Mouse (Mus musculus): ENCODE measurements around the gene Fam114a1.
A peak's percentile ranks its signal among the peaks of the same experiment; 100 is the strongest.

The Fam114a1 gene

DNA sequence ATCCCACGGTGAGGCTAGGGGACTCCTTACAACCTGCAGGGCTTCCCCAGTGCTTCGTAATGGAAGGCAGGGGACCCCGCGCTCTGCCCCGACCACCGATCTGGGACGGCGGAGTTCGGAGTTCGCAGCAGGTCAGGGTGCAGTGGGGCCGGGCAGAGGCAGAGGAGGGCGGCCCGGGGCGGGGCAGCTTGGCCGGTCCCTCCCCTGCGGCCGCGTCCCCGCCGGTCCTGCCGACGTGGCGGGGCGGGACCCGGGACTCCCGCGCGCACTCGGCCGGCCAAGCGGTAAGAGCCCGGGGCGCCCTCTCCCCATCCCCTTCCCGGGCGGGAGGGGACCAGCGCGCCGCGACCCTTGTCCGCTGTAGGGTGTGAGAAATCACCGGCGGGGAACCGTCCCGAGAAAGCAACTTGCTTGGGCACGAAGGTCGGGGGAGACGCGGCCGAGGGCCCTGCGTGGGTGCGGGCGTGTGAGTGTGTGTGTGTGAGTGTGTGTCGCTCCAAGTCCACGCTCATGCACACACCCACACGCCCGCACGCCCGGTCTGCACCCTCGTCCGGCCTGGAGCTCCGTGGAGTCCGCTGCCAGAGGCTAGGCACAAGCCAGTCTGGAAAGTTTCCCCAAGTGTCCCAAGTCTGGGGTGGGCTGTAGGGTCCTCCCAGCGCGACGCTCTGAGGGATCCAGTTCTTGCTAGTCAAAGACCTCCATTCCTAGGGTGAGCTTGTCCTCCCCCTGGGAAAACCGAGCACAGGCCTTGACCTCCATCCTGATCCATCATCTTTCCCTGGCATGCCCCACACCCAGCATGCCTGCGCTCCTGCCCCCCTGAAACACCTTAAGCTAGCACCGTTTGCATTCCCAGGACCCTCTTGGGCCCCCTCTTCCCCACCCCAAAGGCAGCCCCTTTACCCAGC, at the start of gene Fam114a1:
TSS of gene Fam114a1 (plus strand) at position 211 of the 911 bp plus-strand sequence.
- peak; percentile 21 for DNase-seq (ENCODE audit: low spot score)

DNA sequence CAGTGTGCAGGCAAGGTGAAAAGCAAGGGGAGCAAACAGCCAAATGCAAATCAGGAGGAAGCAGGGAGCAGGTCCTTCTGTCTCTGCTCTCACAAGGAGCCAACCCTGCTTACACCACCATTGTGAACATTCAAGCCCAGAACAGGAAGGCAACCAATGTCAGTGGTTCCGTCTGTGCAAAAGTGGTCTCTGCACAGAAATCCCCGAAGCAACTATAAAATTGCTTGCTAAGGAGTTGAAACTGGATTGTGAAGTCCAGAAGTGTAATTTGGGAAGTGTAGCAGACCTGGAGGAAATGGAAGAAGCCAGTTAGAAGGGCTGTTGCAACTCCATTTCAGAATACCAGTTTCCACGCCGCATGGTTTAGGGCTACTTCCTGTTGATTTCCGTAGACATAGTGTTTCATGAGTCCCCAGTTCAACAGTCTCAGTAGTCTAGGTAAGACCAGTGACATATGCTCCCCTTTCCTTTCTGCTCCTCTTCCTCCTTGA, 46.9 kb upstream of the Fam114a1 start:
- peak; percentile 39 for DNase-seq (ENCODE audit: low spot score)

DNA sequence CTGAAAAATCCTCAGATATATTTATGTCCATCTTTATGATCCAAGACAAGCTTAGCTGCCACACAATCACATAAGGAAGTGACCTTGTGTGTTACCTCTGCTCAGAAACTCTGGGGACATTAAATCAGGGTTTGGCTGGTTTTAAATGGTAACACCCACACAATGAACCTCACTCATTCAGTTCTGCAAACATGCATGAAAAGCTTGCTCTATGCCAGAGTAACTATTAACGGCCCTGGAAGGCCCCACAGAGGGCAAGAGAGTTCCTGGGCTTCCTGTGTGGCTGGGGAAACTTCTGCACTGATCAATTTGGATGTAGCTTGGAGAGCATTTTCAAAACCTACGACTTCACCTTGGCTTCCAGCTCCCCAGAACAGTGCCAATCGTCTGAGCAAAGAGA, 37.7 kb upstream of the Fam114a1 start:
- no peak for DNase-seq (ENCODE audit: low spot score)

DNA sequence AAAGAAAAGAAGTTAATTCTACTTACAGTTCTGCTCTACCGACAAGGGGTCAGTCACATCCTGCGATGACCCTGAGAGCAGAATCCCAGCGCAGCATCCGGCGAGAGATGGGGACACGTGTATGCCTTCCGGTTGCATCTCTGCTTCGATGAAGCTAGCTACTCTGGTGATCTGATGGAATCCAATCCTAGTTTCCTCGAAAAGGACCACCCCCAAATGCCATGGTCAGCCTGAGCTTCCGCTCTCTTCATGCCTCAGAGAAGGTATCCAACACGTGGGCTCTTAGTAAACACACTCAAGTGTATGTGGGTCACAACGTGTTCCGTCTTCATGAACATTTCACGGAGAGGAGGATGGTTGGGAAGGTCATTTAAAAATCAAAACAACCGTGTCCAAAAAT, 37.1 kb upstream of the Fam114a1 start:
- DNase-seq (ENCODE audit: low spot score) = no peak

DNA sequence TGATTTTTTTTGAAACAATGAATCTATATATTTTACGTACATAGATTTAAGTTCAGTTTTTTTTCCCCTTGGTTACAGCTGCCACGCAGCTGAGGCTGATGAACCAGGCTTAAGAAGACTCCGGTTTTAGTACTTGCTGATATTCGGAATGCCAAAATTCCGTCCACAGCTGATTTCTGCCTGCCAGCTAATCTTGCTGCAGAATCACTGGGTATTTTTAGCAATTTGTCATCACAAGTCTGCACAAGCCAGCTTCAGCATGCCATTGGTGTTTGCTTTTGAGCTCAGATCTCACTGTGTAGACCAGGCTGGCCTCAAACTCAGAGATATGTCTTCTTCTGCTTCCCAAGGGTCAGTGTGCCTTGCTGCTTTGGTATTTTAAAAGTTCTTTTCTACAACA, 18.4 kb upstream of the Fam114a1 start:
- no peak for DNase-seq (ENCODE audit: low spot score)

DNA sequence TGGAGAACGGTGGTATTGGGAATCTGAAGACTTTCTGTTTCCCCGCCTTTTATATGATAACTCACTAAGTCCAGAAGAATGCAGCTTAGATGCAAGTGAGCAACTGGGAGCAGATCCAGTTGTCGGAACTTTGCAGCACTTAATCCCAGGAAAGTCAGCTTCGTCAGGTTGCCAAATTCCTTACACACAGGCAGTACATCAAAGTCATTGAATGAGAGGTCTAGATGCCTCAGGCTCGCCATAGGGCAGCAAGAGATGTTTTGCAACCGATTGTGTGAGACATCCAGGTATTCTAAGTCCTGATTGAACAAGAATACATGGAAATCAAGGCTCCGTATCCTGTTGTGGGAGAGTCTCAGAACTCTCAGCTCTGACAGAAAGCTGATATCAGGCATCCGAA, 14.9 kb upstream of the Fam114a1 start:
- DNase-seq (ENCODE audit: low spot score) = no peak

DNA sequence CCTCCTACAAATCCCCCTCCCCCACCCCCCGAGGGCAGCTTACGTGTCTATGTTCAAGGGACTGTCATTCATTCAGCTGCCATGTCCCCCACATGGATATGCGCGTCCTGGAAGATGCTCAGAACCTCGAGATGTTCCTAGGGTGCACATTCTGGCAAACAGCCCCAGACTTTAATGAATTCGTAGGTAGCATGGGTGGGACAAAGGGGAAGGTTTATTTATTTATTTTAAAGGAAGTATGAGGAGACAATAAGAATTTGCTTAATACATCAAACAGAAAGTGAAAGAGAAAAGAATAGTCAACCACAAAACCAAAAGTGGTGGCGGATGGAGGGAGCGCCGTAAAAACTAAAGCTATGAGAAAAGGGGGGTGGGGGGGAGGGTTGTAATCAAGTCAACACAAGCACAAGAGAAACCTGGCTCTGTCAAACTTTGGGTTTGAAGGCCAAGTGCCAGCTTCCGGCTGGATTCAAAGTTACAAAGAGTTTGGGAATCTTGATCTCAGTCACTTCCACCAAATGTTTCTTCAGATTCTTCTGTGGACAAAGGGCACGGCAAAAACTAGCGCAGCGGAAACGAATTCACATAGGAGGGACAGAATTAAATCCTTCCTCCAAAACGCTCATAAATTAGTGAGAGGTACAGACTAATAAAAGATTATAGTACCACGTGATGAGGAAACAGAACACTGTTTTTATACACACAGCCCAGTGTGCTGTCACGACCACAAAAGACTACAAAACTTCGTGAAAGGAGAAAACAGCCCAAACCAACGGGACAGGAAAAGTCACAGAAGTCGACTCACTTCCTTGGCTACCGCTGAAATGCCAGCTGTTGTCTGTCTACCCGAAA, 10.7 kb upstream of the Fam114a1 start:
- DNase-seq (ENCODE audit: low spot score) = peak; percentile 67

DNA sequence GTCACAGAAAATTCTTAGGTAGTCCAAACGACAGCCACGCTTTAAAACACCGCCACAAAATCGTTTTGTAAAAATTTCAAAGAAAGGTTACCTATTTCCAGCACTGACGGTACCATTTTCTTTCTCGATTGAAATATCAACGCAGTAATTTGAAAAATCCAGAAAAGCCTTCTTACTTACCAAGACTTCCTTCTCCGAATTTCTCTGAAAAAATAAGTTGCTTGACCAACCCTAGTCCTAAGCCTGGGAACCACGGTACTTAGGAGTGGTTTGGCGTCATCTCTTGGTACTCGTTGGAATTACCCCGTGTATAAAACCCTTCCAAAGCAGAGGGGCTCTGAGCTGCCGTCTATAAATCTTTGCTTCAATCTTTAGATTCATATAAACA, 10.0 kb upstream of the Fam114a1 start, which contains the start of gene Tlr6:
TSS of gene Tlr6 (minus strand) at position 255 of the 388 bp plus-strand sequence.
- peak; percentile 54 for DNase-seq (ENCODE audit: low spot score)

DNA sequence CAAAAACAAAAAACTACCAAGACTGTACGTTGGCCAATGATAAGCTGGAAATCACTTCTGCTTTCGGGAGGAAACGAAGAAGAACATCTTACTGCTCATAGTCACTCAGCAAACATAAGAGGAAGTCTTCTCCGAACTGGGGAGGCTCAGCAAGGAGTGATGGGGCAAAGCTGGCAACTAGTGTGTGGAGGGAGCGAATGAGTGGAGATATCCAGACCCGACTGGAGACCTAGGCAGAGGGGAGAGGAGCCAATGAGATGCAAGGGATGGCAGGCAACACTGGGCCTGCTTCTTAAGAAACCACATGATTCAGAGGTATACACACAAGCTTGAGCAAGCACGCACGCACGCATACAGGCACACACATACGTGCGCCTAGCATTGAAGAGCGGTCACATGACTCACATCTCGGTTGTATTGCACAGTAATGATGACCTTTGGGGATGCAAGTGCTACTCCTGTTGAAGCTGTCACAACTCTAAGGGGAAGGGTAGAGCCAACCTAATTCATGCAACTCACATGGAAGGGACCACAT, 8.9 kb upstream of the Fam114a1 start:
- DNase-seq (ENCODE audit: low spot score) = peak; percentile 64

DNA sequence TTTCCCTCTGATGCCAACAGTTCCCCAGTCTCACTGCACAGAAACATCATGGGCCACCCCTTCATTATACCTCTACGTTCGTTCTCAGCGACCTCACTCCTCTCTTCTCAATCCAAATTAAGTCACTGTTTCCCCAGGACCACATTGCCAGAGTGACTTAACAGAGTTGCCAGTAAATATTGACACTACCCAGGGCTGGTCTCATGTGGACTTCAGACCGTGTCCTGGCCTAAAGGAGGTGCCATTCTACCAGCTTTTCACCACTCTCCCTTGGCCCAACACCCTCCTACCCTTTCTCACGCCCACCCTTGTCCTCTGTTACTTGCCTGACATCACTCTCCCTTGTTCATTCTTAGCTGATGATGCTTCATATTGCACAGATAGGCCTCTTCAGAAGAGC, 6.6 kb upstream of the Fam114a1 start:
- DNase-seq (ENCODE audit: low spot score) = no peak

DNA sequence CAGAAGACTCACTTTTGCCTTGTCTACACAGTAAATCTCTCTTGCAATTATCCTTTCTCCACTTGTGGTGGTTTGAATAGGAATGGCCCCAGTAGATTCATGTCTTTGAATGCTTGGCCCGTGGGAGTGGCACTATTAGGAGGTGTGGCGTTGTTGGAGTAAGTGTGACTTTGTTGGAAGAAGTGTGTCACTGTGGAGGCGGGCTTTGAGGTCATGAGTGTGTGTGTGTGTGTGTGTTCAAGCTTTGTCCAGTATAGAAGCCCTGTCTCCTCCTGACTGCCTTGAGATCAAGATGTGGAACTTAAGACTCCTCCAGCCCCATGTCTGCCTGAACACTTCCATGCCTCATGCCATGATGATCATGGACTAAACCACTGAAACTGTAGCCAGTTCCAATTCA, 6.1 kb upstream of the Fam114a1 start:
- no peak for DNase-seq (ENCODE audit: low spot score)

DNA sequence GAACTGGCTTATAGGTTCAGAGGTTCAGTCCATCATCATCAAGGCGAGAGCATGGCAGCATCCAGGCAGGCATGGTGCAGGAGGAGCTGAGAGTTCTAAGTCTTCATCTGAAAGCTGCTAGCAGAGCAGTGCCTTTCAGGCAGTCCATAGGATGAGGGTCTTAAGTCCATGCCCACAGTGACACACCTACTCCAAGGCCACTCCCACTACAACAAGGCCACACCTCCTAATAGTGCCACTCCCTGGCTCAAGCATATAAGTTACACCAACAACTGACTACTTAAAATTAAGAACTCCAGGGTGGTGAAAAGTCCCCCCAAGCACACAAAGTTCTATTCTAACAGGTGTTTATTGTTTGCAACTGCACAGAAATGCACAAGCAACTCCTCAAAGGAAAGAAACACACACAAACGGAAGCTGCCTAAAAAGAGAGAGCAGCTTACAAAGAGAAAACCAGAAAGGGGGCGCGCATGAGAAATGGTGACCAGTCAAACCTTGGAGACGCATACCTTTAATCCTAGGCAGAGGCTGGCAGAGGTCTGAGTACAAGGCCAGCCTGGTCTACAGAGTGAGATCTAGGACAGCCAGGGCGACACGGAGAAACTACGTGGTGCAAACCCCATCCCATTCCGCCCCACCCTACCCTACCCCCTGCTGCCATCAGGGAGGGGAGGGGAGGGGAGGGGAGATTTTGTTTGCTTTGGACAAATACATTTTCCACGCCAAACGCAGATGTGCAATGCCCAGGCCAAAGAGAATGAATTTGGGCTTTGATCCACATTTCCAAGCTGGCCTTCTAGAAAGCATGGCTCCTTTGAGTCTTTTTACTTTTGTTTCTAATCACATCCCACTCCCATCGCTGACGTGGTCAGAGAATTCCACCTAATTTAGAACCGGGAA, 660 bp upstream of the Fam114a1 start:
- DNase-seq (ENCODE audit: low spot score) = peak; percentile 11

DNA sequence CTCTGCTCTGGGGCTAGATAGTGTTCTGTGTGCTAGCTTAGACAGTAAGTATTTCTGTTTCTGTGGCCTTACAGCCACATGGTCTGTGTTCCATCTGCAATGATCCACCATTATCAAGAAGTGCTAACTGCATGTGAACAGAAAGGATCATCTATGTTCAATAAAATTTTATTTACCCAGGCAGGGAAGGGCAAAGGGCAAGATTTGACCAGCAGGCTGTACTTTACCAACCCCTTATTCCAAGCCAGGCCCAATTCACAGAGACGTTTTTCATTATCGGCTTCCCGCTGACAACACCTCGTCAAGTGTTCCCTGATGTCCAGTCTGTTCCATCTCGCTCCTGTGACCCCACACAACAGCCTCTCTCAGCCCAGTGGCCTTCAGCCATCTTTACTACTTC, 5.2 kb downstream of the Fam114a1 start:
- DNase-seq (ENCODE audit: low spot score) = no peak

DNA sequence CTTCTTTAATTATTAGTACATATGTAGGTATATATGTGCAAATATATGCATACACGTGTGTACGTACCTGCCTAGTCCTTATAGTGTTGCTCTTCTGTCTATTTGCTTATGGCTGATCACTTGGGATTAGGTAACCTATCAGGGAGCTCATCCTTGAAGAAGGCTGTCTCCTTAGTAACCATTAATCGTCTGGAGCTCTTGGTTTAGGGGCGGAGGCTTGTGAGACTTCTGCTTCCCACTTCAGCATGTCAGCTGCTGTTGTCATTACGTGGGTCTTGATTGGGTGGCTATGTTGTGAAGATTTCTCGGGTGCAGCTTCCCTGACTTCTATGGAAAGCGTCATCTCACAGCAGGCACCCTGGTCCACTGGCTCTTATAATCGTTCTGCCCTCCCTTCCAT, 7.3 kb downstream of the Fam114a1 start:
- no peak for DNase-seq (ENCODE audit: low spot score)

DNA sequence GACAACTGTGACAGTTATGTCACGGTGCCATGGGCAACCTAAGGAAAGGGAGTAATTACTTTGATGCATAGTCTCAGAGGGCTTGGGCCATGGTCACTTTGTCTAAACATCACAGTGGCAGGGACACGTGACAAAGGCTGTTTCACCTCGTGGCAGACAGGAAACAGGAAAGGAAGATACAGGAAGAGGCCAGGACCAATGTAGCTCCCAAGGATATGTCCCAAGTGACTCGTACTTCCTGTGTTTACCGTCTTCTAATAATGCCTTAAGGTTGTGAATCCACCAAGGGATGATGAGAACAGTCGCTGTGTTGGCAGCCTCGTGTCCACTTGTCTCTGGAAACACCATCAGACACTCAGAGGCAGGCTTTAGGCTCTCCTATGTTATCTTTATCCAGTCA, 16.1 kb downstream of the Fam114a1 start:
- no peak for DNase-seq (ENCODE audit: low spot score)

DNA sequence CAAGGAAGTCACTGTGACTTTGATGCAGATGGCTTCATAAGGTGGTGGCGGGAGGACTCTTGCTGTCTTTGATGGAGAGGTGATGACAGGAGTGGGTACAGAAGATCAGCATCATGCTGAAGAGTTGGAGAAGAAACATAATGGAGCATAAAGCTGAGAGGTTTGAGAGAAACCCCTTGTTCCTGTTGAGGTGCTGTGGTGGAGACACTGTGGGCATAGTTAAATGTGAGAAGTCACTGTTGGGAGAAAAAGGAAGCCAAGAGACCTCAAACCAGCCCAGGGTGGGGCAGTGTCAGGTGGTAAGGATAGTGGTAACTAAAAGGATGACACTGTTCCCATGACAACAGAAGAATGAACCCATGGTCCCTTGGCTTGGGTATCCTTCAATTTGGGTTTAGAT, 20.1 kb downstream of the Fam114a1 start:
- peak; percentile 47 for DNase-seq (ENCODE audit: low spot score)

DNA sequence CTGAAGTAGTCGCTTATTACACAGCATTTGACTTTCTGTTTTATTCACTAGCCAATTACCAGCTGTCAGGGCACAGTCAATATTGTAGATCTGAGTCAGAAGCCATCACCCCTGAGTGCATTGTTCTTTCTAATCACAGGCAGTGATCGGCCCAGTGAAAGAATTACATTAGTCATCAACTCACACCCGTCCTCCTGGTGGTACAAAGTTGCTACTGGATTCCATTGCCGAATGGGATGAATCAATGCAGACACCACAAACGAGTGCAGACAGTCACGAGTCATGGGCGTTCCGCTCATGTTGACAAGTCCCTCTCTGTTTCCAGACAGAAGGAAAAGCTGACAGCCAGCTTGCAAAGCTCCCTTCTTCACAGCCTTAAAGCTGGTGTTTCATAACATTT, 22.7 kb downstream of the Fam114a1 start:
- DNase-seq (ENCODE audit: low spot score) = no peak

DNA sequence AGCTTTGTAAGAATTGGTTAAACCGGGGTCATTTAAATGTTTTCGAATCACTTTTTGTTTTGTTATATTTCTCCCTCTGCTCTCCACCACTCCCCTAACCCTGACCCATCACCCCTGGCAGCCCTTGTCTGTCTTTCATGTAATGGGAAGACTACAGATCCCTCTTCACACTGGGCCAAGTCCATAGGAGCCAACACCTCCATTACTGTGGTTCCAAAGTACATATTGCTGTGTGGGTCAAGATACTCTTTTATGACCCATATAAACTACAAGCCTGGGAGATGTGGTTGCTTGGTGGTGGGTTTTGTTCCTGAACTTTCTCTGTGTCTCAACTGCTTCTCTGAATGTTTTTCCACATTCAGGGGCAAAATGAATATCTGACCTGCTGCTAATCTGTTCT, 25.5 kb downstream of the Fam114a1 start:
- no peak for DNase-seq (ENCODE audit: low spot score)

DNA sequence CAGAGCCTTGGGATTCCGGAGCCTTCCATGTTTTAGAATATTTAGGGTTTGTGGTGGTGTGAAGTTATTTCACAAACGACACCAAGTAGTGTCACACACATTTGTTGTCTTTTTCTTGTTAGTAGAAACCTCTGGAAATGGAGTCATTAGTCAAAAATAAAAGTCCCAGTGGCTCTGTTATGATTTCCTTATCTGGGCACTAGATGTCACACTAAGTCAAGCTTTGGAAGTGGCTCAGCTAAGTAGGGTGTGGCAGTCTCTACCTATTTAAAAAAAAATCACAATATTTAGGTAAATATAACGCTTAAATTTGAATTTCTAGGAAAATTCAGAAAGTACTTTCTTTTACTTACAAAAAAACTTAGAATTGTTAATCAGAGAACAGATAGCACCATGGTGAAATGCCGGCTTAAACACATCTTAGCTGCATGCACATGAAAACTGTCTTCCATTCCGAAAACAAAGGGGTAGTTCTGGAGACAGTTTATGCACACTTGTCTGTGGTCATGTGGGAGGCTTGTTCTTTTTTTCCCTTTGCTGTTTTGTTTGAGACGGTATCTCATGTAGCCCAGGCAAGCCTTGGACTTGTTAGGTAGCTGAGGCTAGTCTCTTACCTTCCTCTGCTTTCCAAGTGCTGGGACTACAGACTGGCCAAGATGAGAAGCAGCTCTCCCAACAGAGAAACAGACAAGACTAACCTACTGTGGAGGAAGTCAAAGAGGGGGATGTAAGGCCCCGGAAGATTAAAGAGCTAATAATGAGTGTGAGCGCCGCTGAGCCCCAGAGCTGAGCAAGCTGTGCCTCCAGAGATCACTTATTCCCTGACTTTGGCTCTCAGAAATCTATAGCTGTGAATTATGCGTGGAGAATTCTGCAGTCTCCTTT, 33.3 kb downstream of the Fam114a1 start:
- DNase-seq (ENCODE audit: low spot score) = peak; percentile 35

DNA sequence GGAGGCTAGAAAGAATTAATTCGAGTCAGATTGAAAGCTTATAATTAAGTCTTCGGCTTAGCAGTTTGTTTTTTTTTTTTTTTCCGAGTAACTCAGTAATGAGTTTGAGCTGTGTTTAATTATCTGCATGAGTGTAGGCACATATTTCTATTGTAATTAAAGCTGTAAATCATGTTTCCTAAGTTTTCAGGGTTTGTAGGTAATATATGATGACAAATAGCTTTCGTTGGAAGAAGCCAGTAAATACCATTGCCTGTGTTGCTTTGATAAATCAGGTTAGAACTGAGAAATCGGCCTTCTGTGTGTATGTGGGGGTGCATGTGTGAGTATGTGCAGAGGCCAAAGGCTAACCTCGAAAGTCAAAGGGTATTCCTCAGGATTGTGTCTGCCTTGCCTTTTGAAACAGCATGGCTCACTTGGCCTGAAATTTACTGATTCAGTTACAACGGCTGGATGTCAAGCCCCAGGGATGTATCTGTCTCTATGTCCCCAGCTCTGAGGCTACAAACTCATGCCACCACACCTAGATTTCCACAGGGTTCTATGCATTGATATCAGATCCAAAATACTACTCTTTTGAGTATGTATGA, 34.2 kb downstream of the Fam114a1 start:
- no peak for DNase-seq (ENCODE audit: low spot score)

Measured in T-cell, adult 2 months (primary cell).